Mouse (Mus musculus) heart, embryonic 10.5 days (tissue): ENCODE data around the gene Rab42. TPM values are rescaled to one million over a fixed set of nuclear protein-coding genes. Genes with fewer than 3 reads are reported as not detected.

Source experiments
- DNase-seq: peaks from one replicate; pipeline ENCODE4 v3.0.0-alpha.2; 2017; ENCODE audit warnings: low spot score
- H3K27ac ChIP-seq: fragments of 300-500 bp; sonication (generic); 2 replicates; pipeline ENCODE4 v1.5.1; 2016; ENCODE audit warnings: mild to moderate bottlenecking
- H3K27me3 ChIP-seq: fragments of 300-500 bp; sonication (generic); 2 replicates; pipeline ENCODE4 v1.6.1; 2016; ENCODE audit warnings: mild to moderate bottlenecking; ENCODE audit not compliant: poor library complexity, insufficient read depth, severe bottlenecking
- H3K36me3 ChIP-seq: fragments of 300-500 bp; sonication (generic); 2 replicates; pipeline ENCODE4 v1.6.1; 2016; ENCODE audit warnings: mild to moderate bottlenecking, moderate library complexity
- H3K4me1 ChIP-seq: fragments of 300-500 bp; sonication (generic); 2 replicates; pipeline ENCODE4 v1.6.1; 2016; ENCODE audit warnings: mild to moderate bottlenecking
- H3K4me3 ChIP-seq: fragments of 300-500 bp; sonication (generic); 2 replicates; pipeline ENCODE4 v1.5.1; 2016; ENCODE audit warnings: mild to moderate bottlenecking, moderate library complexity
- H3K9me3 ChIP-seq: fragments of 300-500 bp; sonication (generic); 2 replicates; pipeline ENCODE4 v1.6.1; 2016; ENCODE audit warnings: mild to moderate bottlenecking, moderate library complexity
- WGBS: fragments of 180-500 bp; shearing (Covaris S2); methylation state at CpG from one replicate; pipeline ENCODE4 v1.1.7; 2016; 5-methylcytosine and 5-hydroxymethylcytosine counted together
- polyA plus RNA-seq: library from polyadenylated mRNA; unstranded; fragments of >200 nt; fragmentation: Nextera tagmentation; extraction: Ambion mirVana; gene quantifications from 2 replicates; pipeline ENCODE4 v1.2.1, GENCODE M21; 2016

Gene Rab42
- polyA plus RNA-seq, 1 experiment from 2014 or later, result 1.1 TPM

DNA sequence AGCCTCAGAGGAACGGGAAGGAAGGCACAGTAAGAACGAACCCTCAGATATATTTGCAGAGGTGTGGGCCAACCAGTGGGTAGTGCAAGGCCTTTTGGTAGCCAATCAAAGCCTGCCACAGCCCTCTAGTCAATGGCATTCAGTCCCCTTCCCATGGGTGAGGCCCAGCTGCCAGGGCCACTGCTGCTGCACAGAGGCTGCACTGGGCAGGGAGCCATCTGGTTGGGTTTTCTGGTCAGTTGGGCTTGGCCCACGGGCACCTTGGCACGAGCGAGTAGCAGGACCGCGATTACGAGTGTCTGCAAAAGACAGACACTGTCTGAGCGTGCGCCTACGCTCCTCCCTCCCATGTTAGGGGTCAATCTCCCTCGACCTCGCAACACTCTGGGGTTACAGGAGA, 35.8 kb upstream of the Rab42 start:
- Histone ChIP-seq H3K9me3 (no peaks in the 10 kb centered on the region), H3K27ac (no peak overlapping the region), H3K4me3 (no peak overlapping the region), H3K36me3 (peaks cover 67% of the 10 kb centered on the region), H3K4me1 (peaks cover 18% of the 10 kb centered on the region), H3K27me3 (no peaks in the 10 kb centered on the region)
- DNase-seq, result no peak
- 88% methylated on average over 13 of the region's 13 CpGs for WGBS

DNA sequence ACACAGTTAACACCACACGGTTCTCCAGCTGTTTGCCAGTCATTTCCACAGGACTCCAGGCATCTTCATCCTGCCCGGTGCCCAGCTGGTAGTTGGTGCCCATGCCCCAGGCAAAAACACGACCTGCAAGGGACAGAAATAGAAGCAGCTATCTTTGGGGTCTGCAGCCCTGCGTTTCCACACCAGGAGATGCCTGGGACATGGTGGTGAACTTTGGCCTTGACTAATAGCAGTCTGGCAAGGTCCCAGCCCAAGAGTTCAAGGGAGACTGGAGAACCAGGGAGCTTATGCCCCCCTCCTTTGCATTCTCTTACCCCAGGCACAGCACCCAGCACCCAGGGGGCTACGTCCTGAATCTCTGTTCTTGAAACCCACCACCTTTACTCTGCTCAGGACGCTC, 29.7 kb upstream of the Rab42 start:
- Histone ChIP-seq H3K4me1 (peaks cover 15% of the 10 kb centered on the region), H3K9me3 (no peaks in the 10 kb centered on the region), H3K27me3 (no peaks in the 10 kb centered on the region), H3K36me3 (peaks cover 60% of the 10 kb centered on the region), H3K27ac (no peak overlapping the region), H3K4me3 (no peak overlapping the region)
- no peak for DNase-seq
- 81% methylated on average over 6 of the region's 6 CpGs for WGBS

DNA sequence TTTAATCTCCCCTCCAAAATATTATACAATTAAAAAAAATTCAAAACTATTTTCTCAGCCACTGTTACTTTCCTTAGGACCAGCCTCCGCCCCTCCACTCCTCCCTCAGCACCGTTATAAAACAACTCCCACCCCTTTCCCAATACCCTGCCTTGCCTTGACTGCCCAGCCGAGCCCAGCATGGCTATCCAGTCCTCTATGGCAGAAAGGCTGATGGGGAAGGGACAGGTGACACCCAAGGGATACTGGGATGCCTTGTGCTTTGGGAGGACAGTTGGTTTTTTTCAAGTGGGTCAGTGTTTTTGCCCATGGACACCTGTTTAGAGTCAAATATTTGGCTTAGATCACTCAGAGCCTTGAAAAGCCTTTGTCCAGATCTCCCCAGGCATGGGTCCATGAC, 28.8 kb upstream of the Rab42 start:
- Histone ChIP-seq H3K4me3 (no peak overlapping the region), H3K27ac (no peak overlapping the region), H3K4me1 (peaks cover 15% of the 10 kb centered on the region), H3K9me3 (no peaks in the 10 kb centered on the region), H3K36me3 (peaks cover 51% of the 10 kb centered on the region), H3K27me3 (no peaks in the 10 kb centered on the region)
- no peak for DNase-seq
- WGBS, result 86% methylated on average over 3 of the region's 3 CpGs

DNA sequence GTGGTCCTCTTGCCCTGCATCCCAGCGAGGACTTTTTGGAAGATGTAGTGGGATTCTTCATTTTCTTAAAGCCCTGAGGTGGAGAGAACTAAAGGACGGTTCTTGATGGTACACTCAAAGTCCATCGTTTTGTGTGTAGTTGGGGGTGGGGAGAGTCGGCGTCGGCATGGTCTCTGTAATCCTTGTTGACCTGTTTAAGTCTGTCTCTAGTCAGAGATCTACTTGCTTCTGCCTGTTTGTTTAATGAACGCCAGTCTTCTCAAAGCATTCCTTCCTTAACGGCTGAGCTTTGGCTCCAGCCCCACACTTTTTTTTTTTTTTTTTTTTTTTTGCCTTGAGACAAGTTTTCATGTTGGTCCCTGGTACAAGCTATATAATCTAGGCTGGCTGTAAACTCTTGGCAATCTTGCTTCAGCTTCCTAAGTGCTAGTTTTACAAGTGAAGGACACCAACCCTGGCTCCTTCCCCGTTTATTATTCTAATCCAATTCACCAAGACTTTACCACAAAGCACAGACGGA, 26.7 kb upstream of the Rab42 start:
- peaks cover 15% of the 10 kb centered on the region for H3K4me1 ChIP-seq

DNA sequence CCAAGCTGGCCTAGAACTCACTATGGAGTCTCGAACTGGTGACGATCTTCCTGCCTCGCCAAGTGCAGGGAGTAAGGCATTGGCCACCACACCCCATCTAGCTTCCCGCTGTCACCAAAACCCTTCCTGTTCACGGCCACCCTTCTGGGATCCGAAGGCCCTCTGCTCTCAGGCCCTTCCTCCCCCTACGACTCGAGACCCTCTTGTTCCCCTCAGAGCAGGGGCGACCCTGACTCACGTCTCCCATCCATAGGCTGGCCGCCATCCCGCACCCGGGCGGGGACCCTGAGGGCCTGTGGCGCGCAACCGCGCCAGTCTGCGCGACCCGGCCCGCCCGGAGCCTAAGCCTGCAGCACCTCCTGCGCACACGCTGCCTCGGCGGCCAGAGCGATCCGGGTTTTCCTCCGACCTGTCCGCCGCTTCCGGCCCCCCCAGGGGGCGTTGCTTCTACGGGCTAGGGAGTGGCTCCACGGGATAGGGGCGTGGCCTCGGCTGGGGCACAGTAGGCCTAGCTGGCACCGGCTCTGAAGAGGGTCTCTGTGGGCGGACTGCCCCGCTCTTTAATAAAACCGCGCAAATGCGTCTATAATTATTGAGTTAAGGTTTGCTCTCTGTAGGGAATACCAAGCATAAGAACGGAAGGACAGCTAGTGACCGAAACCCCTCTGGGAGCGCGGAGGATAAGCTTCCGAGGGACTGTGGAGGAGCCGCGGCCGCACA, 26.1 kb upstream of the Rab42 start, which contains the start of gene Trnau1ap:
TSS of gene Trnau1ap (minus strand) at position 424 of the 720 bp plus-strand sequence.
- Histone ChIP-seq H3K36me3 (peaks cover 43% of the 10 kb centered on the region), H3K9me3 (no peaks in the 10 kb centered on the region), H3K4me3 (peak within 1 kb of the TSS; percentile 85), H3K27ac (peak within 1 kb of the TSS; percentile 95), H3K27me3 (no peaks in the 10 kb centered on the region), H3K4me1 (peaks cover 15% of the 10 kb centered on the region)
- DNase-seq, result peak; percentile 98
- under 1% methylated on average over 52 of the region's 52 CpGs for WGBS

More for the DNA sequence above, 26.7 kb upstream of the Rab42 start:
- Histone ChIP-seq H3K36me3 (peaks cover 43% of the 10 kb centered on the region), H3K9me3 (no peaks in the 10 kb centered on the region), H3K27me3 (no peaks in the 10 kb centered on the region), H3K4me3 (peak overlapping the region; percentile 85), H3K27ac (peak overlapping the region; percentile 95)
- 13% methylated on average over 10 of the region's 10 CpGs for WGBS
- no peak for DNase-seq

DNA sequence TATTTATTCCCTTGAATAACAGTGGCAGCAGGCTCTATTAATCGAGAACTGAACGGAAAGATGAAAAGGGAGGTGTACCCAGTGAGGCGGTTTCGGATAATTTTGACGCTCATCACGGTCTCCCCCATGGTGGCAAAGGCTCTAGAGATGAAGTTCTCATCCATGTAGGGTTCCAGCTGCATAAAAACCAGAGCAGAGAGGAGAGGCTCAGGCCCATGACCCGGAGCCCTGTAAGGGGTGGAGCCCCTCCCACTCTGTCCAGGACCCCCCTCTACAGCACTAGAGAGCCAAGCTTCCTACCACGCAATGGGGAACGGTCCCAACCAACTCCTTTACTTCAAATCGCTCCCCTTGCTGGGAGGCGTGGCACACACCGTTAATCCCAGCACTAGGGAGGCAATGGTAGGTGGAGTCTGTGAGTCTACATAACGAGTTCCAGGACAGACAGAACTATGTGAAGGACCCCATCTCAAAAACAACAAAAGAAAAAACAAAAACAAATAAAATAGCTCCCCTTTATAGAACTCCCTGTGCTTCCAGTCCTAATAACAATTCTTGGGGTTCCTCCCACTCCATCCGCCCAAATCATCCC, 25.3 kb upstream of the Rab42 start:
- H3K4me3 ChIP-seq, result peak overlapping the region; percentile 85
- H3K27me3 ChIP-seq, result no peaks in the 10 kb centered on the region
- no peak for DNase-seq
- peak overlapping the region; percentile 95 for H3K27ac ChIP-seq
- WGBS, result 48% methylated on average over 14 of the region's 14 CpGs
- no peaks in the 10 kb centered on the region for H3K9me3 ChIP-seq
- H3K36me3 ChIP-seq, result peaks cover 43% of the 10 kb centered on the region
- H3K4me1 ChIP-seq, result peaks cover 15% of the 10 kb centered on the region

DNA sequence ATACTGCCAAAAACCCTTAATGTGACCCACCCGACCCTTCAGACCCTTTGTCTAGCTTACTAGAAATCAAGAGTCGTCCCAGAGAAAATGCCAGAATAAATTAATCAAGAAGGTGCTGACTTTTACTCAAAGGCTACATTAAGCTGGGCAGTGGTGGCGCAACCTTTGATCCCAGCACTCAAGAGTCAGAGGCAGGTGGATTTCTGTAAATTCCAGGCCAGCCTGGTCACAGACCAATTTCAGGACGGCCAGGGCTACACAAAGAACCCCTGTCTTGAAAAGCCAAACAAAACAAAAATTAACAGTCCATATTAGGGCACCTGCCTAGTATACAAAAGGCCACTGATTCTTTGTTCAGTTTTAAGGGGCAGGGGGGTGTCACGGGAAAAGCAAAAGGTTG, 23.3 kb upstream of the Rab42 start:
- 84% methylated on average over 5 of the region's 5 CpGs for WGBS
- Histone ChIP-seq H3K4me1 (peaks cover 15% of the 10 kb centered on the region), H3K36me3 (peaks cover 38% of the 10 kb centered on the region), H3K9me3 (no peaks in the 10 kb centered on the region), H3K27me3 (no peaks in the 10 kb centered on the region), H3K27ac (no peak overlapping the region), H3K4me3 (no peak overlapping the region)
- DNase-seq, result no peak

DNA sequence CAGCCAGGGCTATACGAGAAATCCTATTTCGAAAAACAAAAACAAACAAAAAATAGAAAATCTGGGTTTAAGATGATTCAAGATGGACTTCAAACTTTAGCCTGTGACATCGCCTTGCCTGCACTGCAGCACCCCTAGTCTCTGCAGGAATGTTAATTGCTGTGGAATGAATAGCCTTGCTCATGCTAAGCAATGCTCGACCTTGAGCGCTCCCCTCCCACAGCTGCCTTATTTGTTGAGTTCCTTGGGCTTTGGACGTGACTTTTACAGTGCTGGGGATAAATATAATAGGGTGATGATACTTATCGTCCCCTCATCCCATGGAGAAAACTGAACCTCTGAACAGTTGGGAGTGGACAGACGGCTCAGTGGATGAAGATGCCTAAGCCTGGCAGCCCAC, 12.5 kb upstream of the Rab42 start:
- no peaks in the 10 kb centered on the region for H3K4me1 ChIP-seq
- 0 out of 2 replicates have a peak overlapping the region, but pooled peaks have one; percentile 42 for H3K27ac ChIP-seq
- no peaks in the 10 kb centered on the region for H3K27me3 ChIP-seq
- H3K4me3 ChIP-seq, result no peak overlapping the region
- no peak for DNase-seq
- peaks cover 80% of the 10 kb centered on the region for H3K36me3 ChIP-seq
- WGBS, result 76% methylated on average over 8 of the region's 8 CpGs
- H3K9me3 ChIP-seq, result no peaks in the 10 kb centered on the region

DNA sequence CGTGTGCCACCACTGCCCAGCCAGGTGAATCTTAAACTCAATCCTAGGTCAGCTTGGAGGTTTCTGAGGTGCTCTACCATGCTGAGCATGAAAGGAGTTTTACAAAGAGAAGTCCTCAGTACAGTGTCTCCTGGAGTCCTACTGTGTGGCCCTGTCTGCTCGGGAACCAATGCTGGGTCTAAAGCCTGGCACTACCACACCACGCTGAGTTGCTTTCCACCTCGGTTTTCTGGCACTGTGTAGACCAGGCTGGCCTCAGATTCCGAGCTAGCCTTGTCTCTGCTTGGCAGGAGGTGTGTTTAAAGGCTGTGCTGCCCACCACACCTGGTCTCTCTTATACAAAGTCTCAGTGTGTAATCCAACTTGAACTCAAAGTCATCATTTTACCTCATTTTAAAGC, 9.4 kb upstream of the Rab42 start:
- 82% methylated on average over 5 of the region's 5 CpGs for WGBS
- Histone ChIP-seq H3K27ac (no peak overlapping the region), H3K27me3 (no peaks in the 10 kb centered on the region), H3K9me3 (no peaks in the 10 kb centered on the region), H3K4me1 (peaks cover 7% of the 10 kb centered on the region), H3K4me3 (no peak overlapping the region), H3K36me3 (peaks cover 68% of the 10 kb centered on the region)
- no peak for DNase-seq

DNA sequence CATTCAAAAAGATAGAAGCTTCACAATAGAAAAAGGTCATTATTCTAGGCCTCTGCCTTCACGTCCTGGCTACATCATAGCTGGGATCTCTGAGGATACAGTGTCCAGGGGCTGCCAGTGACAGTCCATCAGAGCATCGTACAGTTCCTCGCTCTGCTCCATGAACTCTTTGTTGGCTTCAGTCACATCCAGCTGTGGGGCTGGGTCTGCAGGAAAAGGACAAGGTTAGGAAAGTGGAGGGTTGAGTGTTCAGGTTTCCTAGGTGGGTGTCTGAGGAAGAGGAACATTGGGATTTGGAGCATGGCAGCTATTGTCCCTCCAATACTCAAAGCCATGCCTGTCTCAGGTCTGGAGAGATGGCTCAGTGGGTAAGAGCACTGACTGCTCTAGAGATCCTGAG, 8.6 kb upstream of the Rab42 start:
- H3K36me3 ChIP-seq, result peaks cover 60% of the 10 kb centered on the region

DNA sequence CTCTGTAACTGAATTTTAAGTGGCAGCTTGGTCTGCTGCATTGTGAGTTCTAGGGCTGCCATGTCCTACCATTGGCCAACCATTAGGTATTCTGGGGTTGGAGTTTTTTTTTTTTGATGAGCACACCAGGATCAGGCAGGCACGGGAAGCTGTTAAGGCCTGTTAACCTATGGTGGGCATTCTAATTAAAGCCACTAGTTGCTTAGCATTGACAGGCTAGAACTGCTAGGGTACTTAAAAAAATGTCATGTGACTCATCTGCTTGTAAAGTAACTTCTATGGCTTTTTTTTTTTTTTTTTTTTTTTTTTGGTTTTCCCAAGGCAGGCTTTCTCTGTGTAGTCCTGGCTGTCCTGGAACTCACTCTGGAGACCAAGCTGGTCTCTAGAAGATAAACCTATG, 8.0 kb upstream of the Rab42 start:
- Histone ChIP-seq H3K36me3 (peaks cover 55% of the 10 kb centered on the region), H3K4me1 (peaks cover 7% of the 10 kb centered on the region), H3K27ac (no peak overlapping the region), H3K4me3 (no peak overlapping the region), H3K9me3 (no peaks in the 10 kb centered on the region), H3K27me3 (no peaks in the 10 kb centered on the region)
- WGBS, result 52% methylated on average over 1 of the region's 1 CpGs
- no peak for DNase-seq

More for the DNA sequence above, 8.6 kb upstream of the Rab42 start:
- WGBS, result 44% methylated on average over 3 of the region's 3 CpGs
- H3K4me3 ChIP-seq, result no peak overlapping the region
- no peak for DNase-seq
- H3K4me1 ChIP-seq, result peaks cover 7% of the 10 kb centered on the region
- H3K9me3 ChIP-seq, result no peaks in the 10 kb centered on the region
- no peak overlapping the region for H3K27ac ChIP-seq
- no peaks in the 10 kb centered on the region for H3K27me3 ChIP-seq

DNA sequence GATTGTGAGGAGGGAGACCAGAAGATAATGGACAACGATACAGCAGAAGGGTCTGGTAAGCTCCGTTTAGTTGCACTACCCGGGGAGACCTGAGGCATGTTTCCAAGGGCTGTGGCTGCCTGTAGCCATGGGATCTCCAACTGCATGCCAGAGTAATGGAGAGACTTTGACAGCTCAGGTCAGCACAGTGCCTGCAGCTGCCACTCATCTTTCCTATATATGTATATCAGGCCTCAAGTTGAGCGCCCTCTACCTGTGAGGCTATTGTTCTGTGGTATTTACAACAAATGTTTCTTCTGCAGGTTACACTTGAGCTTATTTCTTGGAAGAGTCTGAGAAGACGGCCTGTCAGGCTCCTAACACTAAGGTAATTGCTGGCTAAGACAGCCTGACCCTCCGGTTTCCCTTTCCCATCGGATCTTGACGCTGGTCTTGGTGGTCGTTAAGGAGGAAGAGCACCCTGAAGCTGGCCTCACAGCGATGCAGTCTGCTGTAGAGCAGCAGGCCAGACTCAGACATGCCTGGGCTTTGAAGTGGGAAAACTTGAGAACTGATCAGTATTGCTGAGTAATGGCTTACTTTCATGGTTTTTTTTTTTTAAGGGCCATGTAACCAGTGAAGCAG, 6.8 kb upstream of the Rab42 start:
- no peak for DNase-seq
- 32% methylated on average over 10 of the region's 10 CpGs for WGBS
- Histone ChIP-seq H3K4me1 (peaks cover 7% of the 10 kb centered on the region), H3K27ac (peak overlapping the region; percentile 94), H3K27me3 (no peaks in the 10 kb centered on the region), H3K36me3 (peaks cover 49% of the 10 kb centered on the region), H3K4me3 (peak overlapping the region; percentile 79), H3K9me3 (no peaks in the 10 kb centered on the region)
